Mouse (Mus musculus) neural tube, embryonic 15.5 days (tissue): ENCODE measurements around the gene Lyrm4. TPM values are rescaled to one million over a fixed set of nuclear protein-coding genes. Genes with fewer than 3 reads are reported as not detected.

Source experiments
- ATAC-seq: fragments of 200-750 bp; cut with Nextera tagmentation; 2 replicates; pipeline ENCODE4 v1.8.0; 2017; ENCODE audit warnings: mild to moderate bottlenecking, moderate TSS enrichment, moderate library complexity; ENCODE audit not compliant: low FRiP score
- H3K27ac ChIP-seq: fragments of 300-500 bp; sonication (generic); replicated peaks from 2 replicates; pipeline ENCODE4 v1.5.1; 2015; ENCODE audit warnings: mild to moderate bottlenecking, inconsistent platforms
- H3K27me3 ChIP-seq: fragments of 300-500 bp; sonication (generic); replicated peaks from 2 replicates; pipeline ENCODE4 v1.6.1; 2015; ENCODE audit warnings: inconsistent platforms
- H3K36me3 ChIP-seq: fragments of 300-500 bp; sonication (generic); 2 replicates; pipeline ENCODE4 v1.6.1; 2015; ENCODE audit warnings: inconsistent platforms
- H3K4me1 ChIP-seq: fragments of 300-500 bp; sonication (generic); 2 replicates; pipeline ENCODE4 v1.6.1; 2015; ENCODE audit warnings: inconsistent platforms
- H3K4me2 ChIP-seq: fragments of 300-500 bp; sonication (generic); 2 replicates; pipeline ENCODE4 v1.6.1; 2015; ENCODE audit warnings: inconsistent platforms, mild to moderate bottlenecking, moderate library complexity
- H3K4me3 ChIP-seq: fragments of 300-500 bp; sonication (generic); replicated peaks from 2 replicates; pipeline ENCODE4 v1.5.1; 2015; ENCODE audit warnings: mild to moderate bottlenecking, inconsistent platforms
- H3K9ac ChIP-seq: fragments of 300-500 bp; sonication (generic); replicated peaks from 2 replicates; pipeline ENCODE4 v1.6.1; 2015; ENCODE audit warnings: mild to moderate bottlenecking, inconsistent platforms
- H3K9me3 ChIP-seq: fragments of 300-500 bp; sonication (generic); replicated peaks from 2 replicates; pipeline ENCODE4 v1.6.1; 2016; ENCODE audit warnings: inconsistent platforms
- WGBS: fragments of 180-500 bp; shearing (Covaris S2); methylation state at CpG from one replicate; pipeline ENCODE4 v1.1.7; 2015; ENCODE audit warnings: mixed read lengths; 5-methylcytosine and 5-hydroxymethylcytosine counted together
- polyA plus RNA-seq: library from polyadenylated mRNA; unstranded; fragments of >200 nt; fragmentation: Nextera tagmentation; extraction: Ambion mirVana; gene quantifications from 2 replicates; pipeline ENCODE4 v1.2.1, GENCODE M21; 2015

Gene Lyrm4
- 35.7 and 41.8 TPM in 2 replicates for polyA plus RNA-seq

- H3K9me3 ChIP-seq, result no peaks in the 10 kb centered on the region
- H3K27ac ChIP-seq, result peak within 1 kb of the TSS; percentile 98
These were observed at the start of gene Lyrm4, which contains the start of gene Fars2 for GRCm38 (mm10) chr13:36117143-36118014. Lyrm4 (minus strand) TSS chr13:36117526. Fars2 (plus strand) TSS chr13:36117412.

GRCm38 (mm10) chr13:36163898-36164297 is 46.6 kb upstream of the Lyrm4 start:
- 85% methylated on average over 1 of the region's 1 CpGs for WGBS
- no peaks in the 10 kb centered on the region for H3K9me3 ChIP-seq

More at GRCm38 (mm10) chr13:36117143-36118014, at the start of gene Lyrm4, which contains the start of gene Fars2:
- Histone ChIP-seq H3K27me3 (no peaks in the 10 kb centered on the region), H3K9ac (peak within 1 kb of the TSS; percentile 80), H3K4me1 (peaks cover 23% of the 10 kb centered on the region), H3K4me3 (peak within 1 kb of the TSS; percentile 83), H3K4me2 (peak within 1 kb of the TSS; percentile 89), H3K36me3 (no peaks in the 10 kb centered on the region)
- peak; percentile 99 for ATAC-seq
- under 1% methylated on average over 74 of the region's 75 CpGs for WGBS

GRCm38 (mm10) chr13:36163411-36163810 is 46.1 kb upstream of the Lyrm4 start:
- Histone ChIP-seq H3K27ac (no peak overlapping the region), H3K36me3 (no peaks in the 10 kb centered on the region), H3K9me3 (no peaks in the 10 kb centered on the region), H3K27me3 (no peaks in the 10 kb centered on the region), H3K9ac (no peak overlapping the region), H3K4me2 (no peak overlapping the region), H3K4me1 (no peaks in the 10 kb centered on the region), H3K4me3 (no peak overlapping the region)
- 97% methylated on average over 5 of the region's 5 CpGs for WGBS
- no peak for ATAC-seq

More at GRCm38 (mm10) chr13:36163898-36164297, 46.6 kb upstream of the Lyrm4 start:
- ATAC-seq, result no peak
- H3K4me1 ChIP-seq, result no peaks in the 10 kb centered on the region
- no peak overlapping the region for H3K9ac ChIP-seq
- no peak overlapping the region for H3K4me2 ChIP-seq
- H3K27me3 ChIP-seq, result no peaks in the 10 kb centered on the region
- no peak overlapping the region for H3K4me3 ChIP-seq
- H3K27ac ChIP-seq, result no peak overlapping the region
- no peaks in the 10 kb centered on the region for H3K36me3 ChIP-seq

- H3K9ac ChIP-seq, result no peak overlapping the region
- WGBS, result 92% methylated on average over 7 of the region's 7 CpGs
- no peaks in the 10 kb centered on the region for H3K27me3 ChIP-seq
- no peak overlapping the region for H3K27ac ChIP-seq
- H3K4me1 ChIP-seq, result no peaks in the 10 kb centered on the region
- H3K36me3 ChIP-seq, result no peaks in the 10 kb centered on the region
- no peak overlapping the region for H3K4me3 ChIP-seq
- ATAC-seq, result no peak
- H3K9me3 ChIP-seq, result no peaks in the 10 kb centered on the region
- no peak overlapping the region for H3K4me2 ChIP-seq
These were observed 39.1 kb upstream of the Lyrm4 start for GRCm38 (mm10) chr13:36156340-36156931.

- no peaks in the 10 kb centered on the region for H3K36me3 ChIP-seq
- no peak overlapping the region for H3K9ac ChIP-seq
- H3K4me1 ChIP-seq, result peaks cover 6% of the 10 kb centered on the region; the same call in 1 of the 2 replicates
- no peaks in the 10 kb centered on the region for H3K27me3 ChIP-seq
- no peak overlapping the region for H3K4me2 ChIP-seq
- H3K9me3 ChIP-seq, result no peaks in the 10 kb centered on the region
- WGBS, result 84% methylated on average over 5 of the region's 5 CpGs
- no peak overlapping the region for H3K4me3 ChIP-seq
- ATAC-seq, result no peak
- H3K27ac ChIP-seq, result no peak overlapping the region
These were observed 35.6 kb upstream of the Lyrm4 start for GRCm38 (mm10) chr13:36152728-36153498.

- H3K4me1 ChIP-seq, result peaks cover 6% of the 10 kb centered on the region; the same call in 1 of the 2 replicates
- no peaks in the 10 kb centered on the region for H3K9me3 ChIP-seq
- no peak overlapping the region for H3K9ac ChIP-seq
- no peak for ATAC-seq
- no peaks in the 10 kb centered on the region for H3K36me3 ChIP-seq
- no peak overlapping the region for H3K4me2 ChIP-seq
- H3K4me3 ChIP-seq, result no peak overlapping the region
- no peak overlapping the region for H3K27ac ChIP-seq
- no peaks in the 10 kb centered on the region for H3K27me3 ChIP-seq
- 73% methylated on average over 5 of the region's 5 CpGs for WGBS
These were observed 32.9 kb upstream of the Lyrm4 start for GRCm38 (mm10) chr13:36150272-36150671.

GRCm38 (mm10) chr13:36149175-36149939 is 32.0 kb upstream of the Lyrm4 start:
- WGBS, result 44% methylated on average over 6 of the region's 6 CpGs
- Histone ChIP-seq H3K9me3 (no peaks in the 10 kb centered on the region), H3K4me3 (no peak overlapping the region), H3K27ac (no peak overlapping the region), H3K4me1 (peaks cover 6% of the 10 kb centered on the region; the same call in 1 of the 2 replicates), H3K9ac (no peak overlapping the region), H3K36me3 (no peaks in the 10 kb centered on the region), H3K27me3 (no peaks in the 10 kb centered on the region), H3K4me2 (no peak overlapping the region)
- ATAC-seq, result 0 out of 2 replicates have a peak, but pooled peaks have one; percentile 55

GRCm38 (mm10) chr13:36145601-36146000 is 28.3 kb upstream of the Lyrm4 start:
- Histone ChIP-seq H3K9me3 (no peaks in the 10 kb centered on the region), H3K27me3 (no peaks in the 10 kb centered on the region), H3K4me2 (no peak overlapping the region), H3K36me3 (no peaks in the 10 kb centered on the region), H3K9ac (no peak overlapping the region), H3K4me3 (no peak overlapping the region), H3K27ac (no peak overlapping the region), H3K4me1 (peaks cover 6% of the 10 kb centered on the region; the same call in 1 of the 2 replicates)
- WGBS, result 75% methylated on average over 1 of the region's 1 CpGs
- ATAC-seq, result no peak

- Histone ChIP-seq H3K4me2 (no peak overlapping the region), H3K9ac (no peak overlapping the region), H3K9me3 (no peaks in the 10 kb centered on the region), H3K4me1 (no peaks in the 10 kb centered on the region), H3K27ac (no peak overlapping the region), H3K27me3 (no peaks in the 10 kb centered on the region), H3K36me3 (no peaks in the 10 kb centered on the region), H3K4me3 (no peak overlapping the region)
- no peak for ATAC-seq
- 74% methylated on average over 5 of the region's 5 CpGs for WGBS
These were observed 23.1 kb upstream of the Lyrm4 start for GRCm38 (mm10) chr13:36140247-36141016.

GRCm38 (mm10) chr13:36139703-36140102 is 22.4 kb upstream of the Lyrm4 start:
- WGBS, result 84% methylated on average over 5 of the region's 5 CpGs
- H3K4me3 ChIP-seq, result no peak overlapping the region
- no peaks in the 10 kb centered on the region for H3K4me1 ChIP-seq
- H3K36me3 ChIP-seq, result no peaks in the 10 kb centered on the region
- H3K27ac ChIP-seq, result no peak overlapping the region
- no peak for ATAC-seq
- no peak overlapping the region for H3K4me2 ChIP-seq
- no peaks in the 10 kb centered on the region for H3K9me3 ChIP-seq
- no peaks in the 10 kb centered on the region for H3K27me3 ChIP-seq
- H3K9ac ChIP-seq, result no peak overlapping the region
